Mouse (Mus musculus) kidney, postnatal 4 days (tissue): Measurements from ENCODE around the gene 0610040J01Rik.
A peak's percentile ranks its signal among the peaks of the same experiment; 100 is the strongest.

Experiments used
- DNase-seq, 2 experiments: peaks; one replicate each; pipeline ENCODE4 v3.0.0; 2021; ENCODE audit warnings: mixed read lengths in 2 of 2

Gene 0610040J01Rik

GRCm38 (mm10) chr5:63811819-63812508 is at the start of gene 0610040J01Rik:
Gene 0610040J01Rik, plus strand, starts transcription at chr5:63812363.
- peak; percentile 75 to 85 for DNase-seq

- DNase-seq = no peak
Measured at GRCm38 (mm10) chr5:63765886-63766285, 46.3 kb upstream of the 0610040J01Rik start.

GRCm38 (mm10) chr5:63766715-63767114 is 45.4 kb upstream of the 0610040J01Rik start:
- peak; percentile 74 for DNase-seq

GRCm38 (mm10) chr5:63767464-63767863 is 44.7 kb upstream of the 0610040J01Rik start:
- no peak for DNase-seq

GRCm38 (mm10) chr5:63768220-63768619 is 43.9 kb upstream of the 0610040J01Rik start:
- DNase-seq = no peak

GRCm38 (mm10) chr5:63772971-63773370 is 39.2 kb upstream of the 0610040J01Rik start:
- no peak for DNase-seq

- DNase-seq = no peak
Measured at GRCm38 (mm10) chr5:63773603-63774002, 38.6 kb upstream of the 0610040J01Rik start.

- no peak for DNase-seq
Measured at GRCm38 (mm10) chr5:63788156-63788826, 23.9 kb upstream of the 0610040J01Rik start.

- DNase-seq = no peak
Measured at GRCm38 (mm10) chr5:63812509-63812865, 324 bp downstream of the 0610040J01Rik start.

- no peak for DNase-seq
Measured at GRCm38 (mm10) chr5:63816643-63817042, 4.5 kb downstream of the 0610040J01Rik start.

- no peak for DNase-seq
Measured at GRCm38 (mm10) chr5:63817270-63817669, 5.1 kb downstream of the 0610040J01Rik start.

GRCm38 (mm10) chr5:63818975-63819374 is 6.8 kb downstream of the 0610040J01Rik start:
- DNase-seq = peak; percentile 39 to 45

GRCm38 (mm10) chr5:63819519-63819918 is 7.4 kb downstream of the 0610040J01Rik start:
- DNase-seq = no peak

GRCm38 (mm10) chr5:63821176-63821575 is 9.0 kb downstream of the 0610040J01Rik start:
- DNase-seq = no peak

GRCm38 (mm10) chr5:63821860-63822259 is 9.7 kb downstream of the 0610040J01Rik start:
- no peak for DNase-seq

- DNase-seq = peak; percentile 56 to 65
Measured at GRCm38 (mm10) chr5:63823362-63824332, 11.5 kb downstream of the 0610040J01Rik start.

GRCm38 (mm10) chr5:63824599-63825350 is 12.6 kb downstream of the 0610040J01Rik start:
- DNase-seq = no peak

GRCm38 (mm10) chr5:63825881-63826280 is 13.7 kb downstream of the 0610040J01Rik start:
- no peak for DNase-seq

GRCm38 (mm10) chr5:63827006-63827405 is 14.8 kb downstream of the 0610040J01Rik start:
- no peak for DNase-seq

- DNase-seq = peak in 1 of 2 experiments; percentile 45
Measured at GRCm38 (mm10) chr5:63827415-63828053, 15.4 kb downstream of the 0610040J01Rik start.

- DNase-seq = no peak
Measured at GRCm38 (mm10) chr5:63828380-63829185, 16.4 kb downstream of the 0610040J01Rik start.
